Mouse (Mus musculus) retina, postnatal 7 days (tissue): ENCODE results near the gene Zfp800.

Source experiments
- DNase-seq: peaks from one replicate; pipeline ENCODE4 v3.0.0-alpha.2; 2012; ENCODE audit warnings: low read depth, low spot score

Zfp800 gene

DNA sequence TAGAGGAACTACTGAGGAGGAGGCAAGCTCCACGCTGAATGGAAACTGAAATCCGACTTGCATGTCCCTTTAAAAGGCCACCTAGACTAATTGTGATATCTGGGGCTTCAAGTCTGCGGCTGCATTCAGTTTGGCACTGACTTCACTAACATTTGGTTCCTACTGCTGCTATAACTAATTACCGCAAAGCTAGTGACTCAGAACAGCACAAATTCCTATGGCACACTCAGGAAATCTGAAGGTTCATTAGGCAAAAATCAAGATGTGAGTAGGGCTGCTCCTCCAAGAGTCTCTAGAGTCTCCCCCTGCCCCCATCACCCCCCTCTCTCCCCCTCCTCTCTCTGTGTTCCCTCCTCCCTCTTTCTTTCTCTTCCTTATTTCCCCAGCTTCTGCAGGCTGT is 194.4 kb downstream of the Zfp800 start:
- DNase-seq = no peak

DNA sequence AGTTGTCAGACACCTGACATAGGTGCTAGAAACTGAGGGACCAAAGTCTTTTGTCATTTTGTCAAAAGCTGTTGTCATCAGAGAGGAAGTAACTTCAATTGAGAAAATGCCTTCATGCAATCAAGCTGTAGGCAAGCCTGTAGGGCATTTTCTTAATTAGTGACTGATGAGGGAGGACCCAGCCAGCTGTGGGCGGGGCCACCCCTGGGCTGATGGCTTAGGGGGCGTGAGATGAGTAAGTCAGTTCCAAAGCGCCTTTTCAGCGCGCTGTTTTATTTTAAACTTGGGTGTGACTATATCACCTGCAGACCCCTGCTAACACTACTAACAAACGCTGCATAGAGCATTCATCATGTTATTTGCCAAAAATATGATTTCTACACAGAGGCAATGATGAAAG is 195.0 kb downstream of the Zfp800 start:
- no peak for DNase-seq

DNA sequence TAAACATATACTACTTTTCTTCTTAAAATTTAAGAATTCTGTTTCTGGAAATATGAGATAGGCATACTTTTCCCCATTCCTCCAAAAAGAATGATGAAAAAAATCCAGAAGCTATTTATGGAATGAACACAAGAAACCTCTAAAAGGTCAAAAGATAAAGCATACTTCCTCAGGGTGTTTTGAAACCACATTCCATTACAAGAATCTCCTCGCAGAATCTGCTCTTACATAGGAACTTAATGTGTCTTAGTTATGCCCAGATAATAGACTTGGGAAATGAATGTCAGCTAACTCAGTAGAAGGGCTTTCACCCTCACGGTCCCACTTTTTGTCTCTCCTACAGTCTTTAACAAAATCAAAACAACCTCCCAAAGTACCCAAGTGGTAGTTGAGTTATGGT is 203.9 kb downstream of the Zfp800 start:
- DNase-seq = no peak

- DNase-seq = no peak
Measured at GRCm38 (mm10) chr6:28191935-28192334, 205.9 kb downstream of the Zfp800 start.
